Mouse (Mus musculus) kidney, embryonic 14.5 days (tissue): ENCODE results near the gene Agxt2. TPM values are rescaled to one million over a fixed set of nuclear protein-coding genes. Genes with fewer than 3 reads are reported as not detected.

Experiments
- ATAC-seq: fragments of 200-750 bp; cut with Nextera tagmentation; 2 replicates; pipeline ENCODE4 v1.8.0; 2017; ENCODE audit warnings: moderate number of reproducible peaks, mild to moderate bottlenecking, moderate TSS enrichment, moderate library complexity; ENCODE audit not compliant: low FRiP score, low TSS enrichment
- H3K27ac ChIP-seq: fragments of 300-500 bp; sonication (generic); 2 replicates; pipeline ENCODE4 v1.5.1; 2014; ENCODE audit warnings: low read depth, mild to moderate bottlenecking, low read length, moderate library complexity, mixed read lengths
- H3K27me3 ChIP-seq: fragments of 300-500 bp; sonication (generic); 2 replicates; pipeline ENCODE4 v1.6.1; 2014; ENCODE audit warnings: mild to moderate bottlenecking, low read length; ENCODE audit not compliant: control insufficient read depth, insufficient read depth
- H3K36me3 ChIP-seq: fragments of 300-500 bp; sonication (generic); 2 replicates; pipeline ENCODE4 v1.6.1; 2014; ENCODE audit warnings: low read length, mixed read lengths; ENCODE audit not compliant: control insufficient read depth, insufficient read depth
- H3K4me1 ChIP-seq: fragments of 300-500 bp; sonication (generic); 2 replicates; pipeline ENCODE4 v1.6.1; 2014; ENCODE audit warnings: low read length, mixed read lengths; ENCODE audit not compliant: control insufficient read depth, insufficient read depth
- H3K4me2 ChIP-seq: fragments of 300-500 bp; sonication (generic); replicated peaks from 2 replicates; pipeline ENCODE4 v1.6.1; 2014; ENCODE audit warnings: low read depth, mild to moderate bottlenecking, low read length
- H3K4me3 ChIP-seq: fragments of 300-500 bp; sonication (generic); 2 replicates; pipeline ENCODE4 v1.5.1; 2014; ENCODE audit warnings: mild to moderate bottlenecking, low read length
- H3K9ac ChIP-seq: fragments of 300-500 bp; sonication (generic); 2 replicates; pipeline ENCODE4 v1.6.1; 2014; ENCODE audit warnings: low read depth, mild to moderate bottlenecking, low read length, moderate library complexity
- H3K9me3 ChIP-seq: fragments of 300-500 bp; sonication (generic); 2 replicates; pipeline ENCODE4 v1.6.1; 2016; ENCODE audit warnings: low read length; ENCODE audit not compliant: control insufficient read depth
- WGBS: fragments of 180-500 bp; shearing (Covaris S2); extraction: QIAGEN DNeasy Blood & Tissue Kit; methylation state at CpG from one replicate; pipeline ENCODE4 v1.1.7; 2014; 5-methylcytosine and 5-hydroxymethylcytosine counted together
- polyA plus RNA-seq: library from polyadenylated mRNA; unstranded; fragments of >200 nt; fragmentation: Nextera tagmentation; extraction: Ambion mirVana; gene quantifications from 2 replicates; pipeline ENCODE4 v1.2.1, GENCODE M21; 2014

Agxt2 gene
- polyA plus RNA-seq, 1 experiment from 2014 or later, result 1.5 TPM

- Histone ChIP-seq H3K36me3 (peaks cover 40% of the 10 kb centered on the region), H3K9ac (no peak overlapping the region), H3K9me3 (no peaks in the 10 kb centered on the region), H3K27ac (no peak overlapping the region), H3K27me3 (no peaks in the 10 kb centered on the region), H3K4me1 (no peaks in the 10 kb centered on the region), H3K4me2 (no peak overlapping the region), H3K4me3 (no peak overlapping the region)
- WGBS, result 81% methylated on average over 3 of the region's 3 CpGs
- ATAC-seq, result no peak
Observed at GRCm38 (mm10) chr15:10447102-10447501, 88.8 kb downstream of the Agxt2 start.

Other genes starting within 250 kb of the Agxt2 start
- gene Prlr, start 181.3 kb upstream of the Agxt2 start, polyA plus RNA-seq, result 1.4 and 2.5 TPM in 2 replicates
- gene Gm21973, start 33.2 kb upstream of the Agxt2 start, polyA plus RNA-seq, result not detected in 2 replicates
- 17.1 and 20.3 TPM in 2 replicates for gene Dnajc21, start 112.0 kb downstream of the Agxt2 start, polyA plus RNA-seq
- gene Brix1, start 127.4 kb downstream of the Agxt2 start, polyA plus RNA-seq, result 127 and 165 TPM in 2 replicates
- gene Rad1, start 127.5 kb downstream of the Agxt2 start, polyA plus RNA-seq, result 25.3 and 29.1 TPM in 2 replicates
- gene Ttc23l, start 200.1 kb downstream of the Agxt2 start, polyA plus RNA-seq, result not detected in 2 replicates